ENCODE assay signal across 18 mouse cellular contexts in genomic region chr13:32934706-32935381, GRCm38 (mm10). TPM values are rescaled to one million over a fixed set of nuclear protein-coding genes. Genes with fewer than 3 reads are reported as not detected.
A peak's percentile ranks its signal among the peaks of the same experiment; 100 is the strongest.
DNase-seq lines count a peak whose midpoint lies in the region; ATAC-seq and TF ChIP-seq lines count a peak whose summit lies in the region.
"Had no signal": no experiment of that assay in that cellular context is flagged by ENCODE, and none has a peak within 500 bp of the region (broad histone marks: within the 10 kb centered on the region; RNA-seq: fewer than 3 reads in every experiment).

No protein-coding gene starts in this region.

- TF ChIP-seq CTCF in bone marrow macrophage, adult 2 months (IDR thresholded peaks at IDR 0.05; ENCODE audit: low read depth, low read length): no peak
- TF ChIP-seq CTCF in kidney, adult 2 months (conservative IDR thresholded peaks at IDR 0.05; ENCODE audit: insufficient read depth, insufficient read length, low read depth, low read length): no peak

- H3K4me1 ChIP-seq in liver, embryonic 16.5 days (ENCODE audit: control insufficient read depth, low read depth, low read length): no peaks in the 10 kb centered on the region
- H3K4me1 ChIP-seq in bone marrow macrophage, adult 2 months (ENCODE audit: control insufficient read depth, insufficient read depth, low read length): peaks cover 39% of the 10 kb centered on the region
- H3K4me1 ChIP-seq in kidney, adult 2 months (ENCODE audit: control insufficient read depth, insufficient read depth, low read length): no peaks in the 10 kb centered on the region
- H3K4me1 ChIP-seq: forebrain, embryonic 15.5 days had no signal

- 9% methylated on average over 1 of the region's 1 CpGs for WGBS in liver, embryonic 16.5 days (ENCODE audit: insufficient replicate concordance)
- WGBS in kidney, adult 2 months: 17% methylated on average over 1 of the region's 1 CpGs

- no peak overlapping the region for H3K27ac ChIP-seq in liver, embryonic 16.5 days (ENCODE audit: low read length)
- H3K27ac ChIP-seq in bone marrow macrophage, adult 2 months (ENCODE audit: insufficient read depth, low read depth, low read length): peak overlapping the region; percentile 89
- no peak overlapping the region for H3K27ac ChIP-seq in kidney, adult 2 months (ENCODE audit: insufficient read depth, low read depth, low read length)
- H3K27ac ChIP-seq: forebrain, embryonic 15.5 days; hindbrain, embryonic 14.5 days; layer of hippocampus, adult 2 months had no signal

- DNase-seq in liver (no peak), A20 (ENCODE audit: low read depth, low spot score) (peak; percentile 88)
- no peak for DNase-seq in right cerebral cortex, postnatal 36 days (ENCODE audit: low spot score in 2 of 2)
- DNase-seq in kidney, adult 2 months: no peak
- DNase-seq: adrenal gland, adult 8-10 months; cerebellum, postnatal 36 days; gastrocnemius, postnatal 14 days; kidney, adult 8-10 months; lung, embryonic 14.5 days had no signal

- no peaks in the 10 kb centered on the region for H3K27me3 ChIP-seq in liver, embryonic 16.5 days (ENCODE audit: control insufficient read depth, insufficient read depth, low read depth, low read length)
- no peaks in the 10 kb centered on the region for H3K27me3 ChIP-seq in kidney, adult 2 months (replicated peaks; ENCODE audit: control insufficient read depth, insufficient read depth, low read length)
- H3K27me3 ChIP-seq: forebrain, embryonic 15.5 days had no signal

- H3K9me3 ChIP-seq in liver, embryonic 16.5 days (replicated peaks; ENCODE audit: control insufficient read depth, low read length): no peaks in the 10 kb centered on the region
- H3K9me3 ChIP-seq: forebrain, embryonic 15.5 days had no signal

- 0 out of 2 replicates have a peak, but pooled peaks have one; percentile 19 for ATAC-seq in liver, embryonic 16.5 days (ENCODE audit: low read depth)
- peak; percentile 76 for ATAC-seq in megakaryocyte progenitor cell, adult 5-6 weeks (replicated peaks; ENCODE audit: poor library complexity)
- ATAC-seq: forebrain, embryonic 15.5 days had no signal

- TF ChIP-seq POLR2A in bone marrow macrophage, adult 2 months (IDR thresholded peaks at IDR 0.05; ENCODE audit: borderline replicate concordance, low read depth, low read length): no peak
- TF ChIP-seq POLR2A in kidney, adult 2 months (IDR thresholded peaks at IDR 0.05; ENCODE audit: low read depth, low read length): no peak

- H3K4me3 ChIP-seq in liver, embryonic 16.5 days (ENCODE audit: low read depth, low read length): no peak overlapping the region
- no peak overlapping the region for H3K4me3 ChIP-seq in bone marrow macrophage, adult 2 months (ENCODE audit: insufficient read depth, low read length)
- H3K4me3 ChIP-seq in kidney, adult 2 months (ENCODE audit: insufficient read depth, low read depth, low read length): no peak overlapping the region
- H3K4me3 ChIP-seq: forebrain, embryonic 15.5 days; layer of hippocampus, adult 2 months had no signal

- no peaks in the 10 kb centered on the region for H3K36me3 ChIP-seq in liver, embryonic 16.5 days (ENCODE audit: control insufficient read depth, insufficient read depth)
- H3K36me3 ChIP-seq in kidney, adult 2 months (ENCODE audit: control insufficient read depth, insufficient read depth, low read length): no peaks in the 10 kb centered on the region
- H3K36me3 ChIP-seq: forebrain, embryonic 15.5 days had no signal

- H3K9ac ChIP-seq in liver, embryonic 16.5 days (ENCODE audit: low read depth, low read length): no peak overlapping the region
- H3K9ac ChIP-seq: forebrain, embryonic 15.5 days; hindbrain, embryonic 14.5 days; lung, embryonic 14.5 days had no signal

- H3K4me2 ChIP-seq in liver, embryonic 16.5 days (ENCODE audit: low read depth, low read length): no peak overlapping the region
- H3K4me2 ChIP-seq: forebrain, embryonic 15.5 days; hindbrain, embryonic 14.5 days; lung, embryonic 14.5 days had no signal

RNA-seq across cellular contexts. Expression of gene Serpinb6b, which starts 30.2 kb away (rescaled TPM):
- polyA plus RNA-seq in liver, embryonic 16.5 days (2015; fragmentation: Nextera tagmentation; extraction: Ambion mirVana): 4.4 and 4.7 TPM in 2 replicates
- 12.3 and 12.7 TPM in 2 replicates for polyA plus RNA-seq in bone marrow macrophage, adult 2 months (2012; ENCODE audit: insufficient read depth, insufficient read length, missing spikeins)
- total RNA-seq in megakaryocyte progenitor cell, adult 5-6 weeks (2015): 2.7 and 5.7 TPM in 2 replicates
- 2.2 and 8.1 TPM in 2 replicates for total RNA-seq in megakaryocyte progenitor cell, adult 5-6 weeks (2017)
- polyA plus RNA-seq in kidney, adult 2 months (2012; rRNA removed): 6.1 and 7.1 TPM in 2 replicates

RNA-seq across cellular contexts. Expression of gene Serpinb1c, which starts 36.8 kb away (rescaled TPM):
- polyA plus RNA-seq in liver, embryonic 16.5 days (2015; fragmentation: Nextera tagmentation; extraction: Ambion mirVana): not detected in 2 replicates
- 1.4 and 1.7 TPM in 2 replicates for polyA plus RNA-seq in bone marrow macrophage, adult 2 months (2012; ENCODE audit: insufficient read depth, insufficient read length, missing spikeins)
- not detected in 2 replicates for total RNA-seq in megakaryocyte progenitor cell, adult 5-6 weeks (2015)
- total RNA-seq in megakaryocyte progenitor cell, adult 5-6 weeks (2017): not detected in 2 replicates
- 0.11 TPM in 1 of 2 replicates, not detected in the other for polyA plus RNA-seq in kidney, adult 2 months (2012; rRNA removed)
- total RNA-seq: adrenal gland, adult 8-10 months; layer of hippocampus, adult 2 months; left cerebral cortex, postnatal 25 days had no signal
- polyA plus RNA-seq: forebrain, embryonic 15.5 days; heart, embryonic 14.5 days; hindbrain, embryonic 14.5 days; lung, embryonic 14.5 days; midbrain, postnatal 0 days had no signal
